Mouse (Mus musculus): ENCODE measurements around the gene Caly. TPM values are rescaled to one million over a fixed set of nuclear protein-coding genes. Genes with fewer than 3 reads are reported as not detected.

The Caly gene
- polyA plus RNA-seq, 1 experiment from 2014 or later: 179 TPM

DNA sequence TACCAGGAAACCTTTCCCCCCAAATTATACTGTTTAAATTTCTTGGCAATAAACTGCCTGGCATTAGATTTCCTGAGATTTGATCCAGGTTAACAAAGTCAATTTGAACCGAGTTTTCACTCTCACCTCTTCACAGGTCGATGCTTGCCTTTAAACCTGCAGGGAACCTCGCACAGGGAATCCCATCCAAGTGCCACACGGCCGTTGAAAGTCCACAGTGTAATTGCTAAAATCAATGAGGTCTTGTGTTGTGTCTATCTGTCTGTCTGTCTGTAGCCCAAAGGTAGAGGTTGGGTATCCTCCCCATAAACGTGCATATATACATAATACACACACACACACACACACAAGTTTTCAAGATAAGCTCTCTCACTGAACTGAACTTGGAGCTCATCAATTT is 15.0 kb downstream of the Caly start:
- no peaks in the 10 kb centered on the region for H3K9me3 ChIP-seq (ENCODE audit: control insufficient read depth, low read length)
- H3K4me3 ChIP-seq (replicated peaks; ENCODE audit: low read length): no peak overlapping the region
- WGBS: 74% methylated on average over 6 of the region's 6 CpGs
- H3K27me3 ChIP-seq (replicated peaks; ENCODE audit: control insufficient read depth, insufficient read depth, low read length): peaks cover 15% of the 10 kb centered on the region
- no peak for ATAC-seq
- H3K4me1 ChIP-seq (replicated peaks; ENCODE audit: control insufficient read depth, insufficient read depth, low read length): no peaks in the 10 kb centered on the region; the same call in 1 of the 2 replicates
- H3K27ac ChIP-seq (ENCODE audit: low read length): no peak overlapping the region
- H3K4me2 ChIP-seq (ENCODE audit: low read length): no peak overlapping the region
- H3K36me3 ChIP-seq (ENCODE audit: control insufficient read depth, insufficient read depth): no peaks in the 10 kb centered on the region
- H3K9ac ChIP-seq (replicated peaks; ENCODE audit: low read depth, low read length): no peak overlapping the region

DNA sequence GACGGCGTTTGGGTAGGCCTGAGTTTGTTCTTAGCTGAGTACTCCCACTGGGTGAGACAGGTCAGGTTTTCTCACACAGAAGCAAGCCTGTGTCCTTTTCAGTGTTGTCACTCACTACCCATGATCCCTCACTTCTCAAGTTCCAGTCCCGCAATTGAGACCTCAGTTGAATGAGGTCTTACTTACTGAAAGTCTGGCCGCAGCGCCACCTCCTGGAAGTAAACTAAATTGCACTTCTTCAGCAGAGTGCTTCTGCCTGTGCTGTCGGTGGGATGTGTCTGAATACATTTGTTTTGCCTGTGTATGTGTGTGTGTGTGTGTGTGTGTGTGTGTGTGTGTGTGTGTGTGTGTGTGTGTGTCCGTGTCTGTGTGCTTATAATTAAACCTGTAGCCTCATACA is 19.3 kb downstream of the Caly start:
- H3K27me3 ChIP-seq (replicated peaks; ENCODE audit: control insufficient read depth, insufficient read depth, low read length): peaks cover 12% of the 10 kb centered on the region; the same call in 1 of the 2 replicates

DNA sequence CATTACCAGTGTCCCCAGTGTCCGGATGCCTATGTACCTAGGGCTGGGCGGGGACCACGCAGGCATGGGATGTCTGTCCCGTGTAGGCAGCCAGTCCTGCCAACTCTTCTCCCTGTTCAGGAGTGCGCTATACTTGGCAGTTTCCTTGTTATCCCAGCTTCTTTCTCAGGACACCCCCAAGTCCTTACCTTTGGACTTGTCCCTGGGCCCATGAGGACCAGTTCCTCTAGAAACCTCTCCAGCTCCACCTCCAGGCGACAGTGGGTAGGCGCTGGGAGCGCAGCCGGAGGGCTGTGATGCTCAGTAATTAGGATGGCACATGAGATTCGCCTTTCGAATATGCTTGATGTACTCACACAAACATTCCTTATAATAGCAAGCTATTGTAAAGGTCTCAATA is 20.0 kb downstream of the Caly start:
- Histone ChIP-seq H3K4me2 (ENCODE audit: low read length) (no peak overlapping the region), H3K27me3 (replicated peaks; ENCODE audit: control insufficient read depth, insufficient read depth, low read length) (peaks cover 10% of the 10 kb centered on the region; the same call in 1 of the 2 replicates), H3K4me1 (replicated peaks; ENCODE audit: control insufficient read depth, insufficient read depth, low read length) (peaks cover 33% of the 10 kb centered on the region), H3K4me3 (replicated peaks; ENCODE audit: low read length) (no peak overlapping the region), H3K9me3 (ENCODE audit: control insufficient read depth, low read length) (no peaks in the 10 kb centered on the region), H3K27ac (ENCODE audit: low read length) (no peak overlapping the region), H3K9ac (replicated peaks; ENCODE audit: low read depth, low read length) (no peak overlapping the region), H3K36me3 (ENCODE audit: control insufficient read depth, insufficient read depth) (no peaks in the 10 kb centered on the region)
- ATAC-seq: no peak
- WGBS: 13% methylated on average over 11 of the region's 11 CpGs

More for the DNA sequence above, 19.3 kb downstream of the Caly start:
- no peak overlapping the region for H3K27ac ChIP-seq (ENCODE audit: low read length)
- 19% methylated on average over 7 of the region's 7 CpGs for WGBS
- H3K9me3 ChIP-seq (ENCODE audit: control insufficient read depth, low read length): no peaks in the 10 kb centered on the region
- H3K4me3 ChIP-seq (replicated peaks; ENCODE audit: low read length): no peak overlapping the region
- no peak for ATAC-seq
- H3K36me3 ChIP-seq (ENCODE audit: control insufficient read depth, insufficient read depth): no peaks in the 10 kb centered on the region
- H3K9ac ChIP-seq (replicated peaks; ENCODE audit: low read depth, low read length): no peak overlapping the region
- no peak overlapping the region for H3K4me2 ChIP-seq (ENCODE audit: low read length)
- H3K4me1 ChIP-seq (replicated peaks; ENCODE audit: control insufficient read depth, insufficient read depth, low read length): peaks cover 28% of the 10 kb centered on the region

DNA sequence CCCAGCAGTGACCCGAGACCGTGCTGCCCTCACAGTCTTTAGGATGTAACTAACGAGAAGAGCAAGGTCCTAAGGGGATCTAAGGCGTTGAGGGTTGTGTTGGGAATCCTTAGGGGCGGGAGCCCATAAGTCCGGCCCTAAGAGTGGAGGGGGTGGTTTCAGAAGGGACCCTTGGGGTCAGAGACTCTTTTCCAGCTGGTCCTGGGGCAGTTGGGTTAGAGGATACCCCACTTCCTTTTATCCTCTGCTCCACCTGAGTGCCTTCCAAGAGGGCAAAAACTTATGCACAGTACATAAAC is 20.6 kb downstream of the Caly start:
- peaks cover 34% of the 10 kb centered on the region for H3K4me1 ChIP-seq (replicated peaks; ENCODE audit: control insufficient read depth, insufficient read depth, low read length)
- H3K4me3 ChIP-seq (replicated peaks; ENCODE audit: low read length): peak overlapping the region; percentile 49
- 3% methylated on average over 6 of the region's 6 CpGs for WGBS
- no peak for ATAC-seq
- no peaks in the 10 kb centered on the region for H3K36me3 ChIP-seq (ENCODE audit: control insufficient read depth, insufficient read depth)
- H3K9me3 ChIP-seq (ENCODE audit: control insufficient read depth, low read length): no peaks in the 10 kb centered on the region
- peak overlapping the region; percentile 92 for H3K4me2 ChIP-seq (ENCODE audit: low read length)
- H3K27ac ChIP-seq (ENCODE audit: low read length): peak overlapping the region; percentile 75
- H3K9ac ChIP-seq (replicated peaks; ENCODE audit: low read depth, low read length): peak overlapping the region; percentile 76
- H3K27me3 ChIP-seq (replicated peaks; ENCODE audit: control insufficient read depth, insufficient read depth, low read length): peaks cover 9% of the 10 kb centered on the region; the same call in 1 of the 2 replicates

GRCm38 (mm10) chr7:140060936-140061831 is 21.2 kb downstream of the Caly start:
- ATAC-seq: peak; percentile 66

GRCm38 (mm10) chr7:140059601-140060000 is 22.7 kb downstream of the Caly start:
- H3K4me2 ChIP-seq (ENCODE audit: low read length): no peak overlapping the region

More at GRCm38 (mm10) chr7:140060936-140061831, 21.2 kb downstream of the Caly start:
- peak overlapping the region; percentile 75 for H3K27ac ChIP-seq (ENCODE audit: low read length)
- H3K27me3 ChIP-seq (replicated peaks; ENCODE audit: control insufficient read depth, insufficient read depth, low read length): peaks cover 9% of the 10 kb centered on the region; the same call in 1 of the 2 replicates
- peak overlapping the region; percentile 76 for H3K9ac ChIP-seq (replicated peaks; ENCODE audit: low read depth, low read length)
- H3K4me2 ChIP-seq (ENCODE audit: low read length): peak overlapping the region; percentile 92
- H3K9me3 ChIP-seq (ENCODE audit: control insufficient read depth, low read length): no peaks in the 10 kb centered on the region
- WGBS: under 1% methylated on average over 47 of the region's 47 CpGs
- H3K4me1 ChIP-seq (replicated peaks; ENCODE audit: control insufficient read depth, insufficient read depth, low read length): peaks cover 34% of the 10 kb centered on the region
- H3K4me3 ChIP-seq (replicated peaks; ENCODE audit: low read length): peak overlapping the region; percentile 49
- no peaks in the 10 kb centered on the region for H3K36me3 ChIP-seq (ENCODE audit: control insufficient read depth, insufficient read depth)

GRCm38 (mm10) chr7:140058528-140058927 is 23.8 kb downstream of the Caly start:
- peak overlapping the region; percentile 86 for H3K4me2 ChIP-seq (ENCODE audit: low read length)
- 9% methylated on average over 7 of the region's 7 CpGs for WGBS
- no peaks in the 10 kb centered on the region for H3K36me3 ChIP-seq (ENCODE audit: control insufficient read depth, insufficient read depth)
- peaks cover 34% of the 10 kb centered on the region for H3K4me1 ChIP-seq (replicated peaks; ENCODE audit: control insufficient read depth, insufficient read depth, low read length)
- H3K9me3 ChIP-seq (ENCODE audit: control insufficient read depth, low read length): no peaks in the 10 kb centered on the region
- H3K27me3 ChIP-seq (replicated peaks; ENCODE audit: control insufficient read depth, insufficient read depth, low read length): peaks cover 2% of the 10 kb centered on the region; the same call in 1 of the 2 replicates
- peak overlapping the region; percentile 61 for H3K4me3 ChIP-seq (replicated peaks; ENCODE audit: low read length)
- peak overlapping the region; percentile 29 for H3K27ac ChIP-seq (ENCODE audit: low read length)
- no peak for ATAC-seq
- H3K9ac ChIP-seq (replicated peaks; ENCODE audit: low read depth, low read length): peak overlapping the region; percentile 87

More at GRCm38 (mm10) chr7:140059601-140060000, 22.7 kb downstream of the Caly start:
- Histone ChIP-seq H3K27me3 (replicated peaks; ENCODE audit: control insufficient read depth, insufficient read depth, low read length) (0 out of 2 replicates have a peak, but pooled peaks cover 5% of the 10 kb centered on the region), H3K9ac (replicated peaks; ENCODE audit: low read depth, low read length) (no peak overlapping the region), H3K27ac (ENCODE audit: low read length) (no peak overlapping the region), H3K4me3 (replicated peaks; ENCODE audit: low read length) (no peak overlapping the region), H3K36me3 (ENCODE audit: control insufficient read depth, insufficient read depth) (no peaks in the 10 kb centered on the region), H3K9me3 (ENCODE audit: control insufficient read depth, low read length) (no peaks in the 10 kb centered on the region), H3K4me1 (replicated peaks; ENCODE audit: control insufficient read depth, insufficient read depth, low read length) (peaks cover 34% of the 10 kb centered on the region)
- ATAC-seq: no peak
- 30% methylated on average over 4 of the region's 4 CpGs for WGBS

DNA sequence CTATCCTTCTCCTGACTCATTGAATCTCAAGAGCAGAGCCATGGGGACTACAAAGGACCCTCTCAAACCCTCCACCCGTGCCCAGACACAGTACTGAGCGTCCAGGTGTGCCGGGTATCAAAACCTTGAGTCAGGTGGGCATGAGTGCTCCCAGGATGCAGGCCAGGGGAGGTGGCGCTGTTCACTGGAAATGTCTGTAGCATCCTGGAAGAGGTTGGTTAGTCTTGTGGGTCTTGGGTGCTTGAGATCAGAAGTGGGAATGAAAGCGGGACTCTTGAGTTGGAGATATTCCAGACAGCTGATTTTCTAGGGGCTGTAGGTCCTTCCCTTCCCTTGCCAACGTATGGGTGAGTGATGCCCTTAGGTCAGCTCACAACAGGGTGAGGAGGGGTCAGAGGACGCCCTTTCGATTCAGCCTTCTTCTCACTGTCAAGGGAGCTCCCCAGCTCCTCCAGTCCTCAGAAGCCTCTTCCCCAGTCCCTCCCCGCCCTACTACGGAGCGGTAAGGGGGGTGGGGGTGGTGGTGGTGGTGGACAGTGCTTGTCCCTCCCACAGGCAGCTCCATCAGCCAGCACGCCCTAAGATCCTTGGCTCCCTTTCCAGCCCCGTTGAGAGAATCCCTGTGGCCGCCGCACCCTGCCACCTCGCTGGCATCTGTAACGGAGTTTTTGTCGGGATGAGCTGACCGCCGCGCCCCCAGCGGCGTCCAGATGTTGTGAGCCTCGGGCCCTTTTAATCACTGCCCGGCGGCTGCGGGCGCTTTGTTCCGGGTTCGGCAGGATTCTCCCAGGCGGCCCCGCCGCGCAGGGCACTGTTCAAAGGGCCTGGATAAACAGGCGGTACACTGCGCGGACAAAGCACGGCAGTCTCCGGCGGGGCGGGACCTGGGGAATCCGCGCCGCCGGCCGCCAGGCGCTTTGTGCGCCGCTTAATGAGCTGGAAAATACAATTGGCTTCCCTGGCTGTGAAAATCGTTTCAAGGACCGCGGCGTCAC is 24.6 kb downstream of the Caly start:
- 2% methylated on average over 53 of the region's 53 CpGs for WGBS
- H3K27me3 ChIP-seq (replicated peaks; ENCODE audit: control insufficient read depth, insufficient read depth, low read length): peaks cover 10% of the 10 kb centered on the region; the same call in 1 of the 2 replicates
- H3K4me1 ChIP-seq (replicated peaks; ENCODE audit: control insufficient read depth, insufficient read depth, low read length): peaks cover 34% of the 10 kb centered on the region

GRCm38 (mm10) chr7:140054124-140054523 is 28.2 kb downstream of the Caly start:
- Histone ChIP-seq H3K27me3 (replicated peaks; ENCODE audit: control insufficient read depth, insufficient read depth, low read length) (peaks cover 38% of the 10 kb centered on the region), H3K4me2 (ENCODE audit: low read length) (no peak overlapping the region), H3K9ac (replicated peaks; ENCODE audit: low read depth, low read length) (no peak overlapping the region), H3K9me3 (ENCODE audit: control insufficient read depth, low read length) (no peaks in the 10 kb centered on the region), H3K27ac (ENCODE audit: low read length) (no peak overlapping the region), H3K36me3 (ENCODE audit: control insufficient read depth, insufficient read depth) (no peaks in the 10 kb centered on the region), H3K4me1 (replicated peaks; ENCODE audit: control insufficient read depth, insufficient read depth, low read length) (peaks cover 20% of the 10 kb centered on the region), H3K4me3 (replicated peaks; ENCODE audit: low read length) (no peak overlapping the region)
- WGBS: 54% methylated on average over 4 of the region's 4 CpGs
- ATAC-seq: no peak

More for the DNA sequence above, 24.6 kb downstream of the Caly start:
- Histone ChIP-seq H3K36me3 (ENCODE audit: control insufficient read depth, insufficient read depth) (no peaks in the 10 kb centered on the region), H3K27ac (ENCODE audit: low read length) (peak overlapping the region; percentile 29), H3K4me3 (replicated peaks; ENCODE audit: low read length) (peak overlapping the region; percentile 61), H3K4me2 (ENCODE audit: low read length) (peak overlapping the region; percentile 86), H3K9me3 (ENCODE audit: control insufficient read depth, low read length) (no peaks in the 10 kb centered on the region), H3K9ac (replicated peaks; ENCODE audit: low read depth, low read length) (peak overlapping the region; percentile 87)
- ATAC-seq: peak; percentile 62
